Mouse (Mus musculus) forebrain, embryonic 11.5 days (tissue): ENCODE measurements around the gene Prdx2. TPM values are rescaled to one million over a fixed set of nuclear protein-coding genes. Genes with fewer than 3 reads are reported as not detected.

Source experiments
- ATAC-seq: fragments of 200-750 bp; cut with Nextera tagmentation; replicated peaks from 2 replicates; pipeline ENCODE4 v1.8.0; 2017; ENCODE audit warnings: moderate TSS enrichment; ENCODE audit not compliant: low FRiP score
- DNase-seq: peaks from one replicate; pipeline ENCODE4 v3.0.0-alpha.2; 2017; ENCODE audit warnings: low spot score
- H3K27ac ChIP-seq: fragments of 300-500 bp; sonication (generic); 2 replicates; pipeline ENCODE4 v1.5.1; 2014; ENCODE audit warnings: low read depth, low read length
- H3K27me3 ChIP-seq: fragments of 300-500 bp; sonication (generic); 2 replicates; pipeline ENCODE4 v1.6.1; 2014; ENCODE audit warnings: mild to moderate bottlenecking, low read length, mixed read lengths; ENCODE audit not compliant: control insufficient read depth, insufficient read depth
- H3K36me3 ChIP-seq: fragments of 300-500 bp; sonication (generic); 2 replicates; pipeline ENCODE4 v1.6.1; 2014; ENCODE audit warnings: mild to moderate bottlenecking, low read length, moderate library complexity, mixed read lengths; ENCODE audit not compliant: control insufficient read depth, insufficient read depth
- H3K4me1 ChIP-seq: fragments of 300-500 bp; sonication (generic); replicated peaks from 2 replicates; pipeline ENCODE4 v1.6.1; 2014; ENCODE audit warnings: low read length, mixed read lengths; ENCODE audit not compliant: control insufficient read depth, insufficient read depth
- H3K4me2 ChIP-seq: fragments of 300-500 bp; sonication (generic); 2 replicates; pipeline ENCODE4 v1.6.1; 2014; ENCODE audit warnings: low read depth, mild to moderate bottlenecking, low read length, moderate library complexity, mixed read lengths; ENCODE audit not compliant: severe bottlenecking
- H3K4me3 ChIP-seq: fragments of 300-500 bp; sonication (generic); 2 replicates; pipeline ENCODE4 v1.5.1; 2014; ENCODE audit warnings: low read depth, low read length
- H3K9ac ChIP-seq: fragments of 300-500 bp; sonication (generic); 2 replicates; pipeline ENCODE4 v1.6.1; 2014; ENCODE audit warnings: low read length
- H3K9me3 ChIP-seq: fragments of 300-500 bp; sonication (generic); 2 replicates; pipeline ENCODE4 v1.6.1; 2016; ENCODE audit warnings: low read length, mixed read lengths; ENCODE audit not compliant: control insufficient read depth
- WGBS: fragments of 180-500 bp; shearing (Covaris S2); extraction: QIAGEN DNeasy Blood & Tissue Kit; methylation state at CpG from one replicate; pipeline ENCODE4 v1.1.7; 2014; 5-methylcytosine and 5-hydroxymethylcytosine counted together
- polyA plus RNA-seq: library from polyadenylated mRNA; unstranded; fragments of >200 nt; fragmentation: Nextera tagmentation; extraction: Ambion mirVana; gene quantifications from 2 replicates; pipeline ENCODE4 v1.2.1, GENCODE M21; 2014

Gene Prdx2
- polyA plus RNA-seq, 1 experiment from 2014 or later, result 1,226 TPM

DNA sequence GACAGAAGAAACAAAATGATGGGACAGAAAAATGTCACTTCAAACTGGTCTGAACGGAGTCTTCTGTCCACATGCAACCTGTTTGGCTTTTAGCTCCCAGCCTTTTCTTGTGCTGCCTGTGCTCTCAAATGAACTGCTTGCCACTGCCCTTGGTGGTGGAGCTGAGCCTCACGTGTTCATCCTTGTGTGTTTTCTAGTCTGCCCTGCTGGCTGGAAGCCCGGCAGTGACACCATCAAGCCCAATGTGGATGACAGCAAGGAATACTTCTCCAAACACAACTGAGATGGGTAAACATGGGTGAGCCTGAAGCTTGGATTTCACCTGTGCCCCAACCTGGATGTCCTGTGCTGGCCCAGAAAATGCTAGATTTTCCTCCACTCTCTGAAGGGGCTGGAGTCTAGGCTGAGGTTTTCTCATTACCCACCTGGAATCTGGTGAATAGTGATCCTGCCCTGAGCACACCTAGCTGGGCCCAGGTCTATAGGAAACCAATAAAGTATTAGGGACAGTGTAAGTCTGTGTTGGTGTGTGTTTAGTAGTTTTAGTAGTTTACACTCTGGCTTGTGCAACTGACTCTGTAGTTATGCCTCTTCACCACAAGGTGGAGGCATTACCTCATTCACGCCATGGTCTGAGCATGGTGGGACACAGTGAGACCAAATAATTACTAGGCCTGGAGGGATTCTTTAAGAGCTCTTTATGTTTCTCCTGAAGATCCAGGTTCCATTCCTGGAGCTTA lies 4.6 kb downstream of the Prdx2 start:
- Histone ChIP-seq H3K27me3 (peaks cover 20% of the 10 kb centered on the region), H3K9me3 (no peaks in the 10 kb centered on the region), H3K36me3 (peaks cover 11% of the 10 kb centered on the region; the same call in 1 of the 2 replicates), H3K4me1 (peaks cover 27% of the 10 kb centered on the region), H3K9ac (no peak overlapping the region), H3K4me3 (no peak overlapping the region), H3K27ac (no peak overlapping the region), H3K4me2 (no peak overlapping the region)
- WGBS, result 64% methylated on average over 4 of the region's 4 CpGs
- no peak for ATAC-seq
- DNase-seq, result no peak

DNA sequence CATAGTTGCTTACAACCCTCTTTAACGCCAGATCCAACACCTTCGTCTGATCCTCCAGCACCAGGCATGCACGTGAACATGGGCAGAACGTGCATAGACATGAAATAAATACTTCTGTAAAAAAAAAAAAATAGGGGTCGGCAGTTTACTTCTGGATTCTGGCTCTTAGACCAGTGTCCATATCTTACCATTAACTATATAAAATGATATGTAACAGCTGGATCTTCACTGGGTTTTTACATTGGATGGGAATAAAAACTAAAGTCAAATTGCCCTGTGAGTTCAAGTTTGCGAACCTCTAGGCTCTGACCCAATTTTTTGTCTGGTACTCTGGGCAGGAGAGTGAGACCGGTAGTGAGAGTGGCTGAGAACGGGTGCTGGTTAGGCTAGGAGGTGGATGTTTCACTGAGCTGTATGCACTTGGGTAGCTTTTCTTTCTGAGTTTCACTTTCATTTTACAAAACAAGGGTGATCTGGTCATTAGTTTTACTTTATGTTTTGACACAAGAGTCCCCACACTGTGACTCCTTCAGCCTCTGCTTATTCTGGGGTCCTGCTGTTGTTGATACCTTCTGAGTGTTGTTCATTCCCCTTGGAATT lies 5.3 kb downstream of the Prdx2 start:
- Histone ChIP-seq H3K9ac (no peak overlapping the region), H3K27ac (no peak overlapping the region), H3K4me2 (no peak overlapping the region), H3K4me1 (peaks cover 29% of the 10 kb centered on the region), H3K4me3 (no peak overlapping the region), H3K36me3 (peaks cover 11% of the 10 kb centered on the region; the same call in 1 of the 2 replicates), H3K27me3 (peaks cover 27% of the 10 kb centered on the region), H3K9me3 (no peaks in the 10 kb centered on the region)
- 87% methylated on average over 8 of the region's 8 CpGs for WGBS
- no peak for ATAC-seq
- no peak for DNase-seq

GRCm38 (mm10) chr8:84975434-84975833 lies 6.0 kb downstream of the Prdx2 start:
- ATAC-seq, result no peak
- H3K9me3 ChIP-seq, result no peaks in the 10 kb centered on the region
- DNase-seq, result peak; percentile 77
- H3K27me3 ChIP-seq, result peaks cover 32% of the 10 kb centered on the region
- H3K9ac ChIP-seq, result no peak overlapping the region
- H3K4me1 ChIP-seq, result peaks cover 33% of the 10 kb centered on the region
- H3K36me3 ChIP-seq, result peaks cover 11% of the 10 kb centered on the region; the same call in 1 of the 2 replicates
- peak overlapping the region; percentile 97; the same call in 1 of the 2 replicates for H3K4me2 ChIP-seq
- no peak overlapping the region for H3K27ac ChIP-seq
- 29% methylated on average over 7 of the region's 7 CpGs for WGBS
- H3K4me3 ChIP-seq, result no peak overlapping the region

DNA sequence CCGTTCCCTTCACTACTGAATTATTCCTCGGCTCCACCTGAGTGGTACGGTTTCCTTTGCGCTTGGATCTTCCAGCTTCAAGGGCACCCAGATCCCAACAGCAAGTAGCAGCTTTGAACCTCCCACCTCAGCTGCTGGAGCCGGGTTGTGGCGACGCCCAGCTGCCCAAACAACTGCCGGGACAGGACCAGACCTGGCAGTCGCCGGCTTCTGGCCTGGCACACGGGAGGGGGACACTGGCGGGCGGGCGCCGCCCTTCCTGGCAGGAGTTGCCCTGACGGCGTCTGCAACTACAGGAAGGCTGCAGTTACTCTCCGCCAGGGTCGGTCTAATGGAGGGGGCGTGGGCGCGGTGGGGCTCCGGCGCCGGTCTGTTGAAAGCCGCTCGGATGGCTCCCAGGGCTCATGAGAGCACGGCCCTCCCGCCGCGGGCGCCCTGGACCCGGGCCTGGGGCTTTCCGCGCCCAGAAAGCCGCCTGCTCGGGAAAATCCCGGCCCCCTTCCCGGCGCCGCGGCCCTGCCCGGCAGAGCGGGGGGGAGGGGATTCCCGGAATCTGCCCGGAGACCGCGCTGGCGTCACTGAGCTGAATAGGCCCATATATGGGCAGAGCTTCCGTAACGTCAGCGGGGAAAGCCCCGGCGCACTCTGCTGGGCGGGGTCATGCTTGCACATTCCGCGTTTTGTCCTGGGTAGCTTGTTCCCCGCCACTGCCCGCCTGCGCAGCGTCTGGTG lies 6.8 kb downstream of the Prdx2 start:
- Histone ChIP-seq H3K4me2 (peak overlapping the region; percentile 97), H3K9ac (peak overlapping the region; percentile 41), H3K9me3 (no peaks in the 10 kb centered on the region), H3K27ac (no peak overlapping the region), H3K27me3 (peaks cover 38% of the 10 kb centered on the region), H3K4me3 (peak overlapping the region; percentile 40), H3K36me3 (peaks cover 11% of the 10 kb centered on the region; the same call in 1 of the 2 replicates), H3K4me1 (peaks cover 32% of the 10 kb centered on the region)
- ATAC-seq (peak; percentile 87), DNase-seq (peak; percentile 97)
- WGBS, result 1% methylated on average over 56 of the region's 61 CpGs

DNA sequence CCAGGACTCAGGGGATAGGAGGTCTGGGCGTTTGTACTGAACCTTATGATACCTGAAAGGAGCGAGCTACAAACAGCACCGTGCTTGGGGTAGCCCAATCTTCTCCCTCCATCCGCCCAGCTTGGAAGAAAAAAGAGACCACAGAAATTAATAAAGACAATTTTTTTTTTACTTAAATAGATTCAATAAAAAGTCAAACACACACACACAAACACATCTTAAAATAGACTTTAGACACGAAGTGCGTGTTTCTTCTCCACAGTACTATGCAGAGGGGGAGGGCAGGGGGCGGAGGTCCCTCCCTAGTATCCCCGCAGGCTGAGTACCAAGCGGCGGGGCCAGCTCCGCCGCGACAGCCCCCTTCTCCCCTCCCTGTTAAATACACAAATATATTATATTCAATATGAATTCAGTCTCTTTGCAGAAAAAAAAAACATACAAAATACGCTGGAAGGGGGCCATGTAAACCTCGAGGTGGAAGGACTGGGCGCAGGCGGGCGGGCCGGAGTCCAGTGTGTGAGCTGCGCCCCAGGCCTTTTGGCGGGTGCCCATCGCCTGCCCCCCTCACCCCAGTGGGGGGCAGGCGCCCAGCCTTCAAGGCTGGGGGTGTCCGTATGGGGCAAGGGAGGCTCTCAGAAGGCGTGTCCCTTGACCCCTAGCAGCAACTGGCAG lies 7.5 kb downstream of the Prdx2 start:
- ATAC-seq (no peak), DNase-seq (no peak)
- peak overlapping the region; percentile 40 for H3K4me3 ChIP-seq
- peaks cover 40% of the 10 kb centered on the region for H3K27me3 ChIP-seq
- H3K4me2 ChIP-seq, result peak overlapping the region; percentile 97
- peaks cover 32% of the 10 kb centered on the region for H3K4me1 ChIP-seq
- H3K36me3 ChIP-seq, result peaks cover 7% of the 10 kb centered on the region; the same call in 1 of the 2 replicates
- WGBS, result 4% methylated on average over 25 of the region's 25 CpGs
- H3K9ac ChIP-seq, result 0 out of 2 replicates have a peak overlapping the region, but pooled peaks have one; percentile 31
- no peak overlapping the region for H3K27ac ChIP-seq
- no peaks in the 10 kb centered on the region for H3K9me3 ChIP-seq

- DNase-seq, result peak; percentile 77
- Histone ChIP-seq H3K9me3 (no peaks in the 10 kb centered on the region), H3K27ac (no peak overlapping the region), H3K9ac (peak overlapping the region; percentile 24; the same call in 1 of the 2 replicates), H3K27me3 (peaks cover 40% of the 10 kb centered on the region), H3K4me2 (peak overlapping the region; percentile 97), H3K36me3 (peaks cover 3% of the 10 kb centered on the region; the same call in 1 of the 2 replicates), H3K4me1 (peaks cover 32% of the 10 kb centered on the region), H3K4me3 (peak overlapping the region; percentile 40)
- WGBS, result 2% methylated on average over 69 of the region's 70 CpGs
- ATAC-seq, result no peak
These were observed 8.3 kb downstream of the Prdx2 start for GRCm38 (mm10) chr8:84977435-84978247.

- peaks cover 40% of the 10 kb centered on the region for H3K27me3 ChIP-seq
- ATAC-seq (peak; percentile 31), DNase-seq (peak; percentile 89)
- WGBS, result under 1% methylated on average over 63 of the region's 63 CpGs
- H3K4me3 ChIP-seq, result peak within 1 kb of the TSS; percentile 40
- no peak within 1 kb of the TSS for H3K27ac ChIP-seq
- H3K9me3 ChIP-seq, result no peaks in the 10 kb centered on the region
- no peaks in the 10 kb centered on the region for H3K36me3 ChIP-seq
- peak within 1 kb of the TSS; percentile 97 for H3K4me2 ChIP-seq
- H3K4me1 ChIP-seq, result peaks cover 32% of the 10 kb centered on the region
- H3K9ac ChIP-seq, result peak within 1 kb of the TSS; percentile 45
These were observed 9.0 kb downstream of the Prdx2 start, which contains the start of gene Junb for GRCm38 (mm10) chr8:84978248-84978940. Gene Junb, minus strand, starts transcription at chr8:84978718.
